Comparison of ENCODE assay signal across 18 mouse cellular contexts in genomic region chr15:31279577-31280004, GRCm38 (mm10). TPM values are rescaled to one million over a fixed set of nuclear protein-coding genes. Genes with fewer than 3 reads are reported as not detected.
A peak's percentile ranks its signal among the peaks of the same experiment; 100 is the strongest.
DNase-seq lines count a peak whose midpoint lies in the region; ATAC-seq and TF ChIP-seq lines count a peak whose summit lies in the region.
"Had no signal": no experiment of that assay in that cellular context is flagged by ENCODE, and none has a peak within 500 bp of the region (broad histone marks: within the 10 kb centered on the region; RNA-seq: fewer than 3 reads in every experiment).

No protein-coding gene starts in this region.

- peak; percentile 68 for ATAC-seq in liver, postnatal 0 days
- no peak for ATAC-seq in liver, embryonic 11.5 days (replicated peaks; ENCODE audit: low FRiP score)
- ATAC-seq in inflammation-experienced regulatory T-cells, adult 6 months, result peak; percentile 89
- peak; percentile 92 for ATAC-seq in neutrophil, adult 5-6 weeks (ENCODE audit: extremely low read depth, insufficient number of reproducible peaks, low FRiP score, poor library complexity, severe bottlenecking)
- ATAC-seq in megakaryocyte, adult 5-6 weeks (ENCODE audit: poor library complexity, severe bottlenecking), result no peak
- ATAC-seq in hindbrain, embryonic 13.5 days (ENCODE audit: low FRiP score), result no peak
- ATAC-seq: liver, embryonic 12.5 days; midbrain, embryonic 13.5 days had no signal

- H3K9me3 ChIP-seq in liver, postnatal 0 days (ENCODE audit: low read length), result no peaks in the 10 kb centered on the region
- no peaks in the 10 kb centered on the region for H3K9me3 ChIP-seq in liver, embryonic 11.5 days (ENCODE audit: control insufficient read depth, low read length)
- H3K9me3 ChIP-seq in CH12.LX (replicated peaks; ENCODE audit: low read length), result no peaks in the 10 kb centered on the region
- H3K9me3 ChIP-seq in hindbrain, embryonic 13.5 days, result no peaks in the 10 kb centered on the region
- H3K9me3 ChIP-seq: heart, embryonic 12.5 days; hindbrain, embryonic 10.5 days; liver, embryonic 12.5 days; midbrain, embryonic 13.5 days; neural tube, embryonic 12.5 days had no signal

- no peak overlapping the region for H3K4me3 ChIP-seq in liver, postnatal 0 days (ENCODE audit: low read depth, low read length)
- H3K4me3 ChIP-seq in liver, embryonic 11.5 days (ENCODE audit: low read depth, low read length), result no peak overlapping the region
- no peak overlapping the region for H3K4me3 ChIP-seq in CH12.LX (replicated peaks in 1 of 3; ENCODE audit: low read depth in 2 of 3, low read length in 2 of 3, poor library complexity in 1 of 3)
- no peak overlapping the region for H3K4me3 ChIP-seq in hindbrain, embryonic 13.5 days
- H3K4me3 ChIP-seq: heart, embryonic 12.5 days; hindbrain, embryonic 10.5 days; liver, embryonic 12.5 days; midbrain, embryonic 13.5 days; neural tube, embryonic 12.5 days had no signal

- no peak; the same call in 1 of the 2 replicates for TF ChIP-seq RAD21 in CH12.LX (IDR thresholded peaks at IDR 0.05; ENCODE audit: low read depth, low read length)

- no peaks in the 10 kb centered on the region for H3K27me3 ChIP-seq in liver, postnatal 0 days (ENCODE audit: insufficient read depth, low read length)
- no peaks in the 10 kb centered on the region for H3K27me3 ChIP-seq in liver, embryonic 11.5 days (replicated peaks; ENCODE audit: control insufficient read depth, insufficient read depth, low read length)
- no peaks in the 10 kb centered on the region for H3K27me3 ChIP-seq in CH12.LX (replicated peaks)
- H3K27me3 ChIP-seq in hindbrain, embryonic 13.5 days, result no peaks in the 10 kb centered on the region
- H3K27me3 ChIP-seq: heart, embryonic 12.5 days; liver, embryonic 12.5 days; midbrain, embryonic 13.5 days; neural tube, embryonic 12.5 days had no signal

- TF ChIP-seq POLR2A in CH12.LX (IDR thresholded peaks at IDR 0.05; ENCODE audit: low read depth, low read length), result peak; percentile 44; the same call in 1 of the 2 replicates

- H3K79me2 ChIP-seq in CH12.LX (replicated peaks; ENCODE audit: control insufficient read depth, extremely low read depth, insufficient read depth, poor library complexity, severe bottlenecking), result no peaks in the 10 kb centered on the region

- no peak overlapping the region for H3K4me2 ChIP-seq in liver, postnatal 0 days (ENCODE audit: low read depth, low read length)
- H3K4me2 ChIP-seq in liver, embryonic 11.5 days, result no peak overlapping the region
- H3K4me2 ChIP-seq in CH12.LX (ENCODE audit: insufficient read depth, low read depth, poor library complexity, severe bottlenecking), result peak overlapping the region; percentile 46
- no peak overlapping the region for H3K4me2 ChIP-seq in hindbrain, embryonic 13.5 days
- H3K4me2 ChIP-seq: heart, embryonic 12.5 days; liver, embryonic 12.5 days; midbrain, embryonic 13.5 days; neural tube, embryonic 12.5 days had no signal

- WGBS in liver, postnatal 0 days (ENCODE audit: insufficient replicate concordance), result 62% methylated on average over 6 of the region's 6 CpGs
- WGBS in liver, embryonic 11.5 days, result 77% methylated on average over 6 of the region's 6 CpGs
- 73% methylated on average over 6 of the region's 6 CpGs for WGBS in hindbrain, embryonic 13.5 days

- peaks cover 8% of the 10 kb centered on the region for H3K4me1 ChIP-seq in liver, postnatal 0 days (ENCODE audit: insufficient read depth)
- H3K4me1 ChIP-seq in liver, embryonic 11.5 days (replicated peaks; ENCODE audit: control insufficient read depth, insufficient read depth, low read length), result peaks cover 13% of the 10 kb centered on the region
- H3K4me1 ChIP-seq in CH12.LX (ENCODE audit: control insufficient read depth in 1 of 2, insufficient read depth in 2 of 2), result peaks cover 20 to 65% of the 10 kb centered on the region in 2 experiments
- peaks cover 24% of the 10 kb centered on the region for H3K4me1 ChIP-seq in hindbrain, embryonic 13.5 days (replicated peaks)
- H3K4me1 ChIP-seq: neural tube, embryonic 12.5 days had no signal

- no peak overlapping the region for H3K9ac ChIP-seq in liver, postnatal 0 days (replicated peaks)
- H3K9ac ChIP-seq in liver, embryonic 11.5 days (ENCODE audit: low read depth, low read length), result no peak overlapping the region
- H3K9ac ChIP-seq in CH12.LX (ENCODE audit: insufficient read depth, low read depth), result no peak overlapping the region
- H3K9ac ChIP-seq in hindbrain, embryonic 13.5 days, result no peak overlapping the region
- H3K9ac ChIP-seq: heart, embryonic 12.5 days; liver, embryonic 12.5 days; midbrain, embryonic 13.5 days; neural tube, embryonic 12.5 days had no signal

- H3K27ac ChIP-seq in liver, postnatal 0 days (ENCODE audit: low read depth), result no peak overlapping the region
- H3K27ac ChIP-seq in liver, embryonic 11.5 days (ENCODE audit: low read depth, low read length), result no peak overlapping the region
- H3K27ac ChIP-seq in CH12.LX (ENCODE audit: insufficient read depth, low read depth), result no peak overlapping the region
- H3K27ac ChIP-seq in hindbrain, embryonic 13.5 days, result no peak overlapping the region
- H3K27ac ChIP-seq: hindbrain, embryonic 10.5 days; liver, embryonic 12.5 days; midbrain, embryonic 13.5 days; neural tube, embryonic 12.5 days had no signal

- in situ Hi-C loops in CH12.LX (cut with MboI; ENCODE audit: low pct_ligation_motif_present, low pct_unique_long_range_greater_than_20kb, low sequenced_read_pairs), result no loop called here

- no peak for DNase-seq in liver, postnatal 0 days
- no peak for DNase-seq in liver, embryonic 11.5 days (ENCODE audit: low spot score)
- peak; percentile 99 for DNase-seq in CH12.LX (ENCODE audit: extremely low read depth)
- DNase-seq: adrenal gland, adult 8-10 months; cerebellum, adult 9-10 months; gastrocnemius, postnatal 25 days; lung, postnatal 10 days; retina, postnatal 1 day; thymus, postnatal 14 days had no signal

- H3K36me3 ChIP-seq in liver, postnatal 0 days (replicated peaks; ENCODE audit: insufficient read depth, low read length), result 0 out of 2 replicates have a peak, but pooled peaks cover 3% of the 10 kb centered on the region
- H3K36me3 ChIP-seq in liver, embryonic 11.5 days (ENCODE audit: control insufficient read depth, insufficient read depth, low read length), result no peaks in the 10 kb centered on the region
- H3K36me3 ChIP-seq in CH12.LX (replicated peaks in 1 of 2; ENCODE audit: control insufficient read depth in 1 of 2, insufficient read depth in 1 of 2, low read length in 1 of 2), result peaks cover 4 to 13% of the 10 kb centered on the region in 2 experiments
- H3K36me3 ChIP-seq in hindbrain, embryonic 13.5 days, result no peaks in the 10 kb centered on the region
- H3K36me3 ChIP-seq: hindbrain, embryonic 10.5 days; midbrain, embryonic 13.5 days; neural tube, embryonic 12.5 days had no signal

- dilution Hi-C loops in CH12.LX (cut with MboI; ENCODE audit: extremely low pct_ligation_motif_present, extremely low pct_unique_long_range_greater_than_20kb, low sequenced_read_pairs), result no loop called here

- TF ChIP-seq EP300 in liver, postnatal 0 days (IDR thresholded peaks at IDR 0.05; ENCODE audit: low read depth), result no peak
- TF ChIP-seq EP300 in CH12.LX (IDR thresholded peaks at IDR 0.05; ENCODE audit: low read length), result peak; percentile 72

- TF ChIP-seq CTCF in liver, postnatal 0 days (IDR thresholded peaks at IDR 0.05; ENCODE audit: low read depth), result no peak
- TF ChIP-seq CTCF in CH12.LX (conservative IDR thresholded peaks at IDR 0.05 in 1 of 2, IDR thresholded peaks at IDR 0.05 in 1 of 2; ENCODE audit: low read depth in 2 of 2, low read length in 2 of 2), result no peak; a peak in 1 of 4 replicates

TF ChIP-seq in CH12.LX, 34 proteins besides CTCF, POLR2A, EP300 and RAD21 (continues in another document):
- TF ChIP-seq GABPA (IDR thresholded peaks at IDR 0.05; ENCODE audit: insufficient replicate concordance, low read depth, low read length) (no peak), KAT2A (IDR thresholded peaks at IDR 0.05; ENCODE audit: insufficient replicate concordance, low read length) (no peak), IRF4 (IDR thresholded peaks at IDR 0.05; ENCODE audit: low read depth, low read length) (peak; percentile 32; the same call in 1 of the 2 replicates), ETS1 (conservative IDR thresholded peaks at IDR 0.05; ENCODE audit: low read depth, low read length) (peak; percentile 99), ZMIZ1 (IDR thresholded peaks at IDR 0.05; ENCODE audit: low read depth, low read length) (no peak), MAFK (IDR thresholded peaks at IDR 0.05; ENCODE audit: insufficient replicate concordance, low read length) (no peak), ZC3H11A (IDR thresholded peaks at IDR 0.05; ENCODE audit: low read depth, low read length) (no peak), POLR2AphosphoS2 (IDR thresholded peaks at IDR 0.05; ENCODE audit: low read depth, low read length) (no peak), BHLHE40 (IDR thresholded peaks at IDR 0.05; ENCODE audit: low read depth, low read length) (peak; percentile 99), MEF2A (IDR thresholded peaks at IDR 0.05; ENCODE audit: borderline replicate concordance, low read depth, low read length) (peak; percentile 75; the same call in 1 of the 2 replicates), ZNF384 (IDR thresholded peaks at IDR 0.05; ENCODE audit: low read depth, low read length) (peak; percentile 73), SMC3 (IDR thresholded peaks at IDR 0.05; ENCODE audit: low read depth, low read length) (no peak), RCOR1 (conservative IDR thresholded peaks at IDR 0.05; ENCODE audit: low read depth, low read length) (peak; percentile 21; the same call in 1 of the 2 replicates), MAX (IDR thresholded peaks at IDR 0.05; ENCODE audit: low read length) (peak; percentile 94), SIN3A (IDR thresholded peaks at IDR 0.05; ENCODE audit: low read length) (peak; percentile 63; the same call in 1 of the 2 replicates), PAX5 (IDR thresholded peaks at IDR 0.05; ENCODE audit: low read length) (no peak), ELF1 (IDR thresholded peaks at IDR 0.05; ENCODE audit: low read depth, low read length) (peak; percentile 94), MXI1 (IDR thresholded peaks at IDR 0.05; ENCODE audit: low read depth, low read length) (peak; percentile 88; the same call in 1 of the 2 replicates)

RNA-seq across cellular contexts. Expression of gene Dap, which starts 55.5 kb away (rescaled TPM):
- polyA plus RNA-seq in liver, postnatal 0 days (2015; fragmentation: Nextera tagmentation; extraction: Ambion mirVana), result 75.9 and 77.8 TPM in 2 replicates
- 65.4 and 76.9 TPM in 2 replicates for polyA plus RNA-seq in liver, embryonic 11.5 days (2014; fragmentation: Nextera tagmentation; extraction: Ambion mirVana)
- total RNA-seq in CH12.LX (2012; rRNA removed), result 11.1 and 12.6 TPM in 2 replicates
- total RNA-seq in CH12.LX (2014; rRNA removed), result 12.2 and 15.1 TPM in 2 replicates
- 50.2 and 69.8 TPM in 2 replicates for polyA plus RNA-seq in CH12.LX (2012; ENCODE audit: insufficient read length, low read depth)
- polyA plus RNA-seq in inflammation-experienced regulatory T-cells, adult 6 months (2017; shearing (Covaris generic)), result 100 to 1,000 TPM in 2 of 3 experiments, 10 to 100 TPM in 1; 86.5 to 188 (median 106) TPM
- 44.3 and 45.6 TPM in 2 replicates for total RNA-seq in neutrophil, adult 5-6 weeks (2017)
- total RNA-seq in megakaryocyte, adult 5-6 weeks (2015), result 91.4 and 97.3 TPM in 2 replicates
- total RNA-seq in megakaryocyte, adult 5-6 weeks (2017), result 63.1 and 66.6 TPM in 2 replicates
- polyA plus RNA-seq in hindbrain, embryonic 13.5 days (2015; fragmentation: Nextera tagmentation; extraction: Ambion mirVana), result 35.1 and 35.2 TPM in 2 replicates

Comparison
In these comparisons a context has a peak if more than half of its experiments do, and no peak if none do; other contexts are left out.
1. ATAC-seq: peak in liver, postnatal 0 days (single experiment), inflammation-experienced regulatory T-cells, adult 6 months (single experiment) and neutrophil, adult 5-6 weeks (single experiment); none in liver, embryonic 11.5 days (single experiment), megakaryocyte, adult 5-6 weeks (single experiment) and hindbrain, embryonic 13.5 days (single experiment).